Mouse (Mus musculus) B cell, adult 2 months (primary cell): ENCODE measurements around the gene Olfr31.

Experiments used
- DNase-seq, 2 experiments: peaks; one replicate each; pipeline ENCODE4 v3.0.0; 2022

Olfr31 gene

GRCm38 (mm10) chr14:14354511-14355359 lies 32.1 kb downstream of the Olfr31 start:
- DNase-seq = peak; percentile 31 to 34

- no peak for DNase-seq
Measured at GRCm38 (mm10) chr14:14355360-14355646, 32.7 kb downstream of the Olfr31 start.
